Mouse (Mus musculus) lung, postnatal 0 days (tissue): ENCODE data around the gene Pcbp3. TPM values are rescaled to one million over a fixed set of nuclear protein-coding genes. Genes with fewer than 3 reads are reported as not detected.

Experiments
- ATAC-seq: fragments of 200-750 bp; cut with Nextera tagmentation; 2 replicates; pipeline ENCODE4 v1.8.0; 2017; ENCODE audit warnings: moderate library complexity
- DNase-seq: peaks from one replicate; pipeline ENCODE4 v3.0.0-alpha.2; 2016; ENCODE audit warnings: low spot score
- H3K27ac ChIP-seq: fragments of 300-500 bp; sonication (generic); 2 replicates; pipeline ENCODE4 v1.5.1; 2014; ENCODE audit warnings: antibody characterized with exemption, mild to moderate bottlenecking, low read length, mixed read lengths
- H3K27me3 ChIP-seq: fragments of 300-500 bp; sonication (generic); replicated peaks from 2 replicates; pipeline ENCODE4 v1.6.1; 2014; ENCODE audit warnings: low read length, mixed read lengths; ENCODE audit not compliant: insufficient read depth
- H3K36me3 ChIP-seq: fragments of 300-500 bp; sonication (generic); 2 replicates; pipeline ENCODE4 v1.6.1; 2014; ENCODE audit warnings: low read length, mixed read lengths; ENCODE audit not compliant: insufficient read depth
- H3K4me1 ChIP-seq: fragments of 300-500 bp; sonication (generic); 2 replicates; pipeline ENCODE4 v1.6.1; 2014; ENCODE audit warnings: antibody characterized with exemption, low read depth, low read length, mixed read lengths; ENCODE audit not compliant: insufficient read depth
- H3K4me2 ChIP-seq: fragments of 300-500 bp; sonication (generic); replicated peaks from 2 replicates; pipeline ENCODE4 v1.6.1; 2014; ENCODE audit warnings: low read depth, mild to moderate bottlenecking, low read length, moderate library complexity, mixed read lengths
- H3K4me3 ChIP-seq: fragments of 300-500 bp; sonication (generic); 2 replicates; pipeline ENCODE4 v1.5.1; 2014; ENCODE audit warnings: low read depth, low read length
- H3K9ac ChIP-seq: fragments of 300-500 bp; sonication (generic); replicated peaks from 2 replicates; pipeline ENCODE4 v1.6.1; 2014; ENCODE audit warnings: low read depth, mild to moderate bottlenecking
- H3K9me3 ChIP-seq: fragments of 300-500 bp; sonication (generic); 2 replicates; pipeline ENCODE4 v1.6.1; 2016; ENCODE audit warnings: low read length, mixed read lengths
- CTCF ChIP-seq: IDR thresholded peaks from 2 replicates; pipeline ENCODE4 v1.5.1; 2016; ENCODE audit warnings: antibody characterized with exemption, mild to moderate bottlenecking
- EP300 ChIP-seq: IDR thresholded peaks from 2 replicates; pipeline ENCODE4 v1.6.1; 2016; ENCODE audit warnings: antibody characterized with exemption, mild to moderate bottlenecking, control low read depth
- WGBS: fragments of 180-500 bp; shearing (Covaris S2); extraction: QIAGEN DNeasy Blood & Tissue Kit; methylation state at CpG from one replicate; pipeline ENCODE4 v1.1.7; 2014; 5-methylcytosine and 5-hydroxymethylcytosine counted together
- polyA plus RNA-seq: library from polyadenylated mRNA; unstranded; fragments of >200 nt; fragmentation: Nextera tagmentation; extraction: Ambion mirVana; gene quantifications from 2 replicates; pipeline ENCODE4 v1.2.1, GENCODE M21; 2015

Pcbp3 gene
- polyA plus RNA-seq, 1 experiment from 2014 or later, result 29.3 TPM

GRCm38 (mm10) chr10:76809916-76810660 lies 151.6 kb downstream of the Pcbp3 start:
- TF ChIP-seq CTCF, result no peak
- TF ChIP-seq EP300, result no peak
- 72% methylated on average over 7 of the region's 7 CpGs for WGBS
- DNase-seq, result no peak
- Histone ChIP-seq H3K9ac (no peak overlapping the region), H3K27me3 (no peaks in the 10 kb centered on the region), H3K27ac (no peak overlapping the region), H3K4me1 (no peaks in the 10 kb centered on the region), H3K9me3 (no peaks in the 10 kb centered on the region), H3K4me3 (no peak overlapping the region), H3K4me2 (no peak overlapping the region), H3K36me3 (no peaks in the 10 kb centered on the region)
- no peak for ATAC-seq

GRCm38 (mm10) chr10:76809439-76809838 lies 152.2 kb downstream of the Pcbp3 start:
- no peaks in the 10 kb centered on the region for H3K36me3 ChIP-seq
- 84% methylated on average over 11 of the region's 11 CpGs for WGBS
- H3K27me3 ChIP-seq, result no peaks in the 10 kb centered on the region
- H3K4me1 ChIP-seq, result no peaks in the 10 kb centered on the region
- H3K4me2 ChIP-seq, result no peak overlapping the region
- no peak for TF ChIP-seq CTCF
- no peak for TF ChIP-seq EP300
- ATAC-seq (no peak), DNase-seq (no peak)
- H3K4me3 ChIP-seq, result no peak overlapping the region
- no peaks in the 10 kb centered on the region for H3K9me3 ChIP-seq
- H3K27ac ChIP-seq, result no peak overlapping the region
- no peak overlapping the region for H3K9ac ChIP-seq

- ATAC-seq (no peak), DNase-seq (peak; percentile 17)
- no peak for TF ChIP-seq CTCF
- TF ChIP-seq EP300, result no peak
- 83% methylated on average over 10 of the region's 10 CpGs for WGBS
- H3K9ac ChIP-seq, result no peak overlapping the region
- no peaks in the 10 kb centered on the region for H3K9me3 ChIP-seq
- H3K4me2 ChIP-seq, result no peak overlapping the region
- no peak overlapping the region for H3K4me3 ChIP-seq
- no peaks in the 10 kb centered on the region for H3K27me3 ChIP-seq
- H3K4me1 ChIP-seq, result no peaks in the 10 kb centered on the region
- no peaks in the 10 kb centered on the region for H3K36me3 ChIP-seq
- H3K27ac ChIP-seq, result no peak overlapping the region
Measured at GRCm38 (mm10) chr10:76808446-76809400, 153.0 kb downstream of the Pcbp3 start.

- Histone ChIP-seq H3K4me1 (no peaks in the 10 kb centered on the region), H3K27ac (no peak overlapping the region), H3K4me2 (no peak overlapping the region), H3K36me3 (no peaks in the 10 kb centered on the region), H3K9me3 (no peaks in the 10 kb centered on the region), H3K9ac (no peak overlapping the region), H3K27me3 (no peaks in the 10 kb centered on the region), H3K4me3 (no peak overlapping the region)
- no peak for DNase-seq
- TF ChIP-seq CTCF (no peak), EP300 (no peak)
- ATAC-seq, result no peak
- 86% methylated on average over 4 of the region's 4 CpGs for WGBS
Measured at GRCm38 (mm10) chr10:76802500-76802885, 159.2 kb downstream of the Pcbp3 start.

GRCm38 (mm10) chr10:76801841-76802499 lies 159.7 kb downstream of the Pcbp3 start:
- TF ChIP-seq EP300, result no peak
- no peak for TF ChIP-seq CTCF
- ATAC-seq (no peak), DNase-seq (no peak)
- 73% methylated on average over 6 of the region's 6 CpGs for WGBS
- no peak overlapping the region for H3K4me3 ChIP-seq
- H3K9ac ChIP-seq, result no peak overlapping the region
- no peaks in the 10 kb centered on the region for H3K4me1 ChIP-seq
- H3K27me3 ChIP-seq, result no peaks in the 10 kb centered on the region
- H3K36me3 ChIP-seq, result no peaks in the 10 kb centered on the region
- no peaks in the 10 kb centered on the region for H3K9me3 ChIP-seq
- no peak overlapping the region for H3K27ac ChIP-seq
- H3K4me2 ChIP-seq, result no peak overlapping the region

GRCm38 (mm10) chr10:76801237-76801641 lies 160.4 kb downstream of the Pcbp3 start:
- no peak overlapping the region for H3K4me3 ChIP-seq
- no peak overlapping the region for H3K9ac ChIP-seq
- no peaks in the 10 kb centered on the region for H3K9me3 ChIP-seq
- ATAC-seq (no peak), DNase-seq (no peak)
- H3K27me3 ChIP-seq, result no peaks in the 10 kb centered on the region
- no peak overlapping the region for H3K27ac ChIP-seq
- no peak overlapping the region for H3K4me2 ChIP-seq
- H3K4me1 ChIP-seq, result no peaks in the 10 kb centered on the region
- TF ChIP-seq CTCF (no peak), EP300 (no peak)
- no peaks in the 10 kb centered on the region for H3K36me3 ChIP-seq
- WGBS, result 62% methylated on average over 5 of the region's 5 CpGs
